Mouse (Mus musculus): ENCODE data around the gene Cox10. TPM values are rescaled to one million over a fixed set of nuclear protein-coding genes. Genes with fewer than 3 reads are reported as not detected.

The Cox10 gene
- polyA plus RNA-seq, 1 experiment from 2014 or later: 27.7 TPM

GRCm38 (mm10) chr11:63986710-63987109, 92.6 kb downstream of the Cox10 start:
- H3K36me3 ChIP-seq: no peaks in the 10 kb centered on the region
- no peak overlapping the region for H3K27ac ChIP-seq
- DNase-seq (ENCODE audit: low spot score): no peak
- H3K27me3 ChIP-seq (ENCODE audit: insufficient read depth, poor library complexity, severe bottlenecking): no peaks in the 10 kb centered on the region
- WGBS: 81% methylated on average over 4 of the region's 4 CpGs
- H3K9me3 ChIP-seq: no peaks in the 10 kb centered on the region
- no peak overlapping the region for H3K4me3 ChIP-seq
- peaks cover 25% of the 10 kb centered on the region for H3K4me1 ChIP-seq (replicated peaks)

- Histone ChIP-seq H3K27me3 (ENCODE audit: insufficient read depth, poor library complexity, severe bottlenecking) (no peaks in the 10 kb centered on the region), H3K4me3 (no peak overlapping the region), H3K9me3 (no peaks in the 10 kb centered on the region), H3K36me3 (no peaks in the 10 kb centered on the region), H3K4me1 (replicated peaks) (peaks cover 17% of the 10 kb centered on the region), H3K27ac (no peak overlapping the region)
- no peak for DNase-seq (ENCODE audit: low spot score)
- 65% methylated on average over 6 of the region's 6 CpGs for WGBS
Observed at GRCm38 (mm10) chr11:63985481-63985880, 93.8 kb downstream of the Cox10 start.

GRCm38 (mm10) chr11:63984622-63985168, 94.6 kb downstream of the Cox10 start:
- no peak for DNase-seq (ENCODE audit: low spot score)
- Histone ChIP-seq H3K4me1 (replicated peaks) (peaks cover 17% of the 10 kb centered on the region), H3K27me3 (ENCODE audit: insufficient read depth, poor library complexity, severe bottlenecking) (no peaks in the 10 kb centered on the region), H3K27ac (no peak overlapping the region), H3K9me3 (no peaks in the 10 kb centered on the region), H3K4me3 (no peak overlapping the region), H3K36me3 (no peaks in the 10 kb centered on the region)
- WGBS: 89% methylated on average over 6 of the region's 6 CpGs

- H3K36me3 ChIP-seq: peaks cover 21% of the 10 kb centered on the region
- no peaks in the 10 kb centered on the region for H3K9me3 ChIP-seq
- H3K27ac ChIP-seq: no peak overlapping the region
- H3K27me3 ChIP-seq (ENCODE audit: insufficient read depth, poor library complexity, severe bottlenecking): no peaks in the 10 kb centered on the region
- 58% methylated on average over 2 of the region's 2 CpGs for WGBS
- no peak overlapping the region for H3K4me3 ChIP-seq
- no peak for DNase-seq (ENCODE audit: low spot score)
- H3K4me1 ChIP-seq (replicated peaks): peaks cover 29% of the 10 kb centered on the region
Observed at GRCm38 (mm10) chr11:63977741-63978140, 101.5 kb downstream of the Cox10 start.

GRCm38 (mm10) chr11:63976775-63977174, 102.5 kb downstream of the Cox10 start:
- H3K4me3 ChIP-seq: no peak overlapping the region
- H3K27ac ChIP-seq: no peak overlapping the region
- H3K4me1 ChIP-seq (replicated peaks): peaks cover 24% of the 10 kb centered on the region
- 91% methylated on average over 2 of the region's 2 CpGs for WGBS
- no peaks in the 10 kb centered on the region for H3K27me3 ChIP-seq (ENCODE audit: insufficient read depth, poor library complexity, severe bottlenecking)
- peaks cover 21% of the 10 kb centered on the region for H3K36me3 ChIP-seq
- no peak for DNase-seq (ENCODE audit: low spot score)
- no peaks in the 10 kb centered on the region for H3K9me3 ChIP-seq

- 86% methylated on average over 13 of the region's 13 CpGs for whole genome bisulfite sequencing
- no peaks in the 10 kb centered on the region for H3K27me3 ChIP-seq (ENCODE audit: insufficient read depth, poor library complexity, severe bottlenecking)
Observed at GRCm38 (mm10) chr11:63975260-63975899, 103.9 kb downstream of the Cox10 start.

GRCm38 (mm10) chr11:63973973-63974372, 105.3 kb downstream of the Cox10 start:
- DNase-seq (ENCODE audit: low spot score): no peak
- WGBS: 71% methylated on average over 2 of the region's 2 CpGs
- Histone ChIP-seq H3K4me1 (replicated peaks) (peaks cover 31% of the 10 kb centered on the region), H3K36me3 (peaks cover 21% of the 10 kb centered on the region), H3K27me3 (ENCODE audit: insufficient read depth, poor library complexity, severe bottlenecking) (no peaks in the 10 kb centered on the region; the same call in 1 of the 2 replicates), H3K27ac (no peak overlapping the region), H3K4me3 (no peak overlapping the region), H3K9me3 (no peaks in the 10 kb centered on the region)

More at GRCm38 (mm10) chr11:63975260-63975899, 103.9 kb downstream of the Cox10 start:
- Histone ChIP-seq H3K4me3 (no peak overlapping the region), H3K9me3 (no peaks in the 10 kb centered on the region), H3K27ac (no peak overlapping the region), H3K36me3 (peaks cover 21% of the 10 kb centered on the region), H3K4me1 (replicated peaks) (peaks cover 22% of the 10 kb centered on the region)
- DNase-seq (ENCODE audit: low spot score): no peak

GRCm38 (mm10) chr11:63971462-63971861, 107.8 kb downstream of the Cox10 start:
- Histone ChIP-seq H3K4me3 (no peak overlapping the region), H3K36me3 (peaks cover 21% of the 10 kb centered on the region), H3K4me1 (replicated peaks) (peaks cover 24% of the 10 kb centered on the region), H3K27ac (no peak overlapping the region), H3K27me3 (ENCODE audit: insufficient read depth, poor library complexity, severe bottlenecking) (no peaks in the 10 kb centered on the region; the same call in 1 of the 2 replicates), H3K9me3 (no peaks in the 10 kb centered on the region)
- 94% methylated on average over 9 of the region's 9 CpGs for WGBS
- no peak for DNase-seq (ENCODE audit: low spot score)

GRCm38 (mm10) chr11:63970818-63971217, 108.5 kb downstream of the Cox10 start:
- H3K4me1 ChIP-seq (replicated peaks): peaks cover 24% of the 10 kb centered on the region
- H3K4me3 ChIP-seq: no peak overlapping the region
- 92% methylated on average over 6 of the region's 6 CpGs for WGBS

GRCm38 (mm10) chr11:63969205-63969910, 109.9 kb downstream of the Cox10 start:
- Histone ChIP-seq H3K36me3 (peaks cover 12% of the 10 kb centered on the region), H3K9me3 (no peaks in the 10 kb centered on the region), H3K27me3 (ENCODE audit: insufficient read depth, poor library complexity, severe bottlenecking) (no peaks in the 10 kb centered on the region; the same call in 1 of the 2 replicates), H3K27ac (peak overlapping the region; percentile 62), H3K4me1 (replicated peaks) (peaks cover 22% of the 10 kb centered on the region), H3K4me3 (no peak overlapping the region)
- 51% methylated on average over 11 of the region's 11 CpGs for WGBS
- DNase-seq (ENCODE audit: low spot score): no peak

More at GRCm38 (mm10) chr11:63970818-63971217, 108.5 kb downstream of the Cox10 start:
- H3K9me3 ChIP-seq: no peaks in the 10 kb centered on the region
- H3K27ac ChIP-seq: no peak overlapping the region
- DNase-seq (ENCODE audit: low spot score): no peak
- H3K27me3 ChIP-seq (ENCODE audit: insufficient read depth, poor library complexity, severe bottlenecking): no peaks in the 10 kb centered on the region; the same call in 1 of the 2 replicates
- peaks cover 15% of the 10 kb centered on the region for H3K36me3 ChIP-seq

- no peak for DNase-seq (ENCODE audit: low spot score)
- H3K9me3 ChIP-seq: no peaks in the 10 kb centered on the region
- peak overlapping the region; percentile 62 for H3K27ac ChIP-seq
Observed at GRCm38 (mm10) chr11:63968388-63969035, 110.8 kb downstream of the Cox10 start.

GRCm38 (mm10) chr11:63967641-63968387, 111.5 kb downstream of the Cox10 start:
- Histone ChIP-seq H3K4me1 (replicated peaks) (peaks cover 16% of the 10 kb centered on the region), H3K27me3 (ENCODE audit: insufficient read depth, poor library complexity, severe bottlenecking) (no peaks in the 10 kb centered on the region; the same call in 1 of the 2 replicates), H3K9me3 (no peaks in the 10 kb centered on the region), H3K27ac (no peak overlapping the region), H3K4me3 (no peak overlapping the region), H3K36me3 (peaks cover 16% of the 10 kb centered on the region)
- DNase-seq (ENCODE audit: low spot score): no peak
- 87% methylated on average over 9 of the region's 9 CpGs for WGBS

More at GRCm38 (mm10) chr11:63968388-63969035, 110.8 kb downstream of the Cox10 start:
- peaks cover 15% of the 10 kb centered on the region for H3K36me3 ChIP-seq
- 50% methylated on average over 3 of the region's 3 CpGs for WGBS
- no peak overlapping the region for H3K4me3 ChIP-seq
- H3K4me1 ChIP-seq (replicated peaks): peaks cover 16% of the 10 kb centered on the region
- no peaks in the 10 kb centered on the region; the same call in 1 of the 2 replicates for H3K27me3 ChIP-seq (ENCODE audit: insufficient read depth, poor library complexity, severe bottlenecking)

All from hindbrain, embryonic 10.5 days (tissue).